Mouse (Mus musculus) frontal cortex, adult 2 months (tissue): Measurements from ENCODE around the gene 4930523C07Rik. TPM values are rescaled to one million over a fixed set of nuclear protein-coding genes. Genes with fewer than 3 reads are reported as not detected.

Experiments
- DNase-seq, 2 experiments: peaks; one replicate each; pipeline ENCODE4 v3.0.0; 2022; ENCODE audit warnings: low spot score in 1 of 2; ENCODE audit errors: extremely low spot score in 1 of 2
- polyA plus RNA-seq: library from polyadenylated mRNA; depleted of rRNA; stranded (reverse); fragments of >200 nt; gene quantifications from 2 replicates; pipeline ENCODE4 v1.2.3, GENCODE M21; 2012

The 4930523C07Rik gene
- polyA plus RNA-seq, 1 experiment = 1.6 TPM

DNA sequence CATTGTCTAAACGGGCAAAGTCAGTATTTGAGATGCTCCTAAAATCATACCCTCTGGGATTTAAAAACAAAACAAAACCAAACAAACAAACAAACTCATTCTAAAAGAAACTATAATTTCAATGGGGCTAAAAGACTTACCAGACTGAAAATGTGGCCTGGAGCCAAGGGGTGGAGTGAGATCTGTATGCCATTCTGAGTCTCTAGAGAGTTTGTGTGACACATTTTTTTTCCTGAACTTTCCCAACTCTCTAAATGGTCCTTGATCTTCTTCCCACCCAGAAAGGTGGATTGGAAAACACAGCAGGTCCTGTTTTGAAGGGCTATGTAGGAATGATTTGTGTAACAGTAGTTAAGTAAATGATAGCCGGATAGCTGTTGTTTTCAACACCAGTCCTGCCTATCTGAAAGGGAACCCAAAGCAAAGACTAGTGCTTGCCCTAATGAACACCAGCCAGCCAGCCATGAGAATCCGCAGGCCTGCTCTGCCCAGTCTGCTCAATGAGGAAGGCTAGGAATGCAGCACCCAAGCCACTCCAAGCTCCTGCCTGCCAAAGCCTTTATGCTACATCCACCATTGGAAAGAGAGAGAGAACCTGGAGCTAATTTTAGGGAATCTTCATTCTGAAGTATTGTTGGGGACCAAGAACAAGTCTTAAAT, 1.0 kb downstream of the 4930523C07Rik start:
- DNase-seq = no peak

DNA sequence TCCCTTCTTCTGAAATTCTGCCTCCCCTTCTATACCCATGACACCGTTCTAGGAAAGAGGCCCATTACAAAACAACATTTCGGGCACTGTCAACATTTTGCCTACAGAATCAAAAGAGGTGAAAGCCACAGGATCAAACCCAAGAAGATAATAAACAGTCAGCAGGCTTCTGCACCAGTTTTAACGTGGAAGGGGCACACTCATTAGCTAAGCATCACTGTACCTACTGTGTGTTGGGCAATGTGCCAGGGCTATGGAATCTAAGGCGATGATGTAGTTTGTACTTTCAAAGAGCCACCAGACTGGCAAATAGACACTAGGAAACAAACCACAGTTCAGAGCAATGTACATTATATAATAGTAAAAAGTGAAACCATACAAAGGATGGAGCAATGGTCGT, 1.8 kb downstream of the 4930523C07Rik start:
- no peak for DNase-seq

DNA sequence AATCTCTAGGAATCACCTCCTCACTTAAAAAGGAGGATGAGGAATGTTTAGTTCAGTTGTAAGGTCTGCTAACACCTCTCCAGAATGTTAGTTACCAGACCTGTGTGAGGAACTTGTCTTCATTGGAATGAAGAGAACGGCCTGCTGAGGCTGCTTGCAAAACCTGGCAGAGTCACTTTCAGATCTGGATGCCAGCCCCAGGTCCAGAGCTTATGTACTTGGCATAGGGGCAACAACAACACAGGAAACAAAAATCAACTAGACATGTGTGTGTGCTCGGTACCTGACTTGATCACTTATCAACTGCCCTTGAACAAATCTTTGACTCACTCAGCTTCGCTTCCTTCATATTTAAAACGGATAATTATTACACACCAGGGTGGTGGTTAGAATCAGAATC, 2.6 kb downstream of the 4930523C07Rik start:
- no peak for DNase-seq

DNA sequence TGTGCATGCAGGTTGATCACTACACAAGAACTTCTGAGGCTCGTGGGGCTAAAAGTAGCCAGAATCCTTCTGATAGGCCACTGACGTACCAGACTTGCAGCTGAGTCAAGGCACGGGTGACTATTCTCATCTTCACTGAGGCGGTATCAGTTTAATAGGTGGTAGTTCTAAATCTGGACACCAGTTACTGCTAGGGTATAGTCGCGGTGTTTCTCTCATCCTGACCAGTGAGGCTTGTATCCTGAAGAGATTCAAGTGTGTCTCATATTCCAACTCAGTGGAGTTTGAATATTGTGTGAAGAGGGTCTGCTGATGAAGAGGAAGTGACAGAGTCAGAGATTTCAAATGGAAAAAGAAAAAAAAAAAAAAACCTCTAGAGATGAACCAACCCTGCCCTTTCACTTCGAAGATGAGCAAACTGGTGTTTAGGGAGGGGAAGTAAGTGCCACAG, 3.3 kb downstream of the 4930523C07Rik start:
- no peak for DNase-seq

DNA sequence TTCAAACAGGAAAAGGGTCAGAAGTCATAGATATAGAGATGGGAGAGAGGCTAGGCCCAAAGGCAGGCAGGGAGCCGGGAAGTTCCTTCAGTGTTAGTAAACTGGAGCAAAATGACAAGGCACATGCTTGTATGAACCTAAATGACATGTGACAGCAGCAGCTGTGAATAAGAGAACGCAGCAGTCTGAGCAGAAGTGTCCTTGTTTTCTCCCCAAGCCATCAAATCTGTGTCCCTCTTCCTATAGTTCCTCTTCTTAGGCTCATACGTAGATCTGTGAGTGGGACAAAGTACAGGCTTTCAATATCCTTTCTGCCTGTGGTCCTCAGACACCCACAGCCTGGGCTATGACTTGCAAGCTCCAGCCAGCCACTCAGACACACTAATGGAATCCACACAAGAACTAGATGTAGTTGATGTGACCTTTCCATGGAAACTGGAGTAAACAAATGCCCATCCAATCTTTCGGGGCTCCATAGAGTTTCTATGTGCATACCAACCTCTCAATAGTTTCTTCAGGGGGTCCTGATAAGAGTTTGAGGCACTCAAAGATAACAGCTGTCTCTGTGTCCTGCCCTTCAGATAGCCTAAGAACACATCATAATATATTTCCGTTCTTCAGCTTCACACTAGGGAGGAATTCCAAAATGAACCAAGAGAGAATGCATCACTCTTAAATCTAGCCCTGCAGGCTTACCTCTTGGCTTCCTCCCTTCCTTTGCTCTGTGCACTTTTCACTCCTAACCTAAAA, 5.1 kb downstream of the 4930523C07Rik start:
- no peak for DNase-seq

DNA sequence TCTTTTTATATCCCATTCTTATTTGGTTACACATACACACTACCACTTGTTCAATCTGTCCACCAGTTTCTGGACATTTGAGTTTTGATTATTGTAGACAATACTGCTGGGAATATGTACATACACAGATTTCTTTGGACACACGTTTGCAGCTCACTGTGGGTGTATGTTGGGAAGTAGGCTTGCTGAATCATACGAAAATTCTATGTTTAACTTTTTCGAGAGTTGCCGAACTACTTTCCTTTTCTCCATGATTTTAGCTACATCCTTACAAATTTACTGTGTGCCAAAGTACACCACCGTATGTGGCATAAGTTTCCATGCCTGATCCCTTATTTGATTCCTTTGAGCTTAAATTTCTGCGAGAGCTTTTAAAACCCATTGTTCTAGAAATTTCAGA, 6.7 kb downstream of the 4930523C07Rik start:
- DNase-seq = peak in 1 of 2 experiments; percentile 40

DNA sequence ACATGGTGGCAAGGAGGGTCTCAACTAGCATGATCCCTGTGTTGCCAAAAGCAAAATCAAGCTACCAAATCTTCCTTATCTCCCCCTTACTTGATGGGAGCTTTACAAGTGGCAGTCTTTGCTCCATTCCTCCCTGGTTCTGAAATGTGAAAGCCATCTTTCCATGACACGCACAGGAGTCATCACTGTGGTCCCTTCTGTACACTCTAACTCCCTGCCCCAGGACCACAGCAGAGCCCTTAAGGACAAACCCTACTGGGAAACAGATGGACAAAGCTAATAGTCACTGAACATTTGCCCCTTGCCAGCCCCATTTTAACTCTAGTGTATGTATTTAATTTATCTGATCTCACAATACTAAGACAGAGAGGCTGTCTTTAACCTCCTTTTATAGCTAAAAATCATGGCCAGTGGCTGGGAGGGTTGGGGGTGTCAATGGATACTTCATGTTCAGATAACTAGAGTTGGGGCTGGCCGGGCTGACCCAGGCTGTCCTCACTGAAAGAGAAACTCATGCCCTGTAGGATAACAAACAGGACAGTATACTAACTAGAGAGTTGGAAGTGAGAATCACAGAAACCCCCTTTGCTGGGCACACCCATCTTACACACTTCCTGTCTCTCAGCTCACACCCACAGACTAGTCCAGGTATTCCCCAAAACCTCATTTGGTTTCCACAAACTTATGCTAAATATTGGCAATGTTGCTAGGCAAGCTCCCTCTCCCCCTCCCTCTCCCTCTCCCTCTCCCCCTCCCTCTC, 8.6 kb downstream of the 4930523C07Rik start:
- DNase-seq = no peak

DNA sequence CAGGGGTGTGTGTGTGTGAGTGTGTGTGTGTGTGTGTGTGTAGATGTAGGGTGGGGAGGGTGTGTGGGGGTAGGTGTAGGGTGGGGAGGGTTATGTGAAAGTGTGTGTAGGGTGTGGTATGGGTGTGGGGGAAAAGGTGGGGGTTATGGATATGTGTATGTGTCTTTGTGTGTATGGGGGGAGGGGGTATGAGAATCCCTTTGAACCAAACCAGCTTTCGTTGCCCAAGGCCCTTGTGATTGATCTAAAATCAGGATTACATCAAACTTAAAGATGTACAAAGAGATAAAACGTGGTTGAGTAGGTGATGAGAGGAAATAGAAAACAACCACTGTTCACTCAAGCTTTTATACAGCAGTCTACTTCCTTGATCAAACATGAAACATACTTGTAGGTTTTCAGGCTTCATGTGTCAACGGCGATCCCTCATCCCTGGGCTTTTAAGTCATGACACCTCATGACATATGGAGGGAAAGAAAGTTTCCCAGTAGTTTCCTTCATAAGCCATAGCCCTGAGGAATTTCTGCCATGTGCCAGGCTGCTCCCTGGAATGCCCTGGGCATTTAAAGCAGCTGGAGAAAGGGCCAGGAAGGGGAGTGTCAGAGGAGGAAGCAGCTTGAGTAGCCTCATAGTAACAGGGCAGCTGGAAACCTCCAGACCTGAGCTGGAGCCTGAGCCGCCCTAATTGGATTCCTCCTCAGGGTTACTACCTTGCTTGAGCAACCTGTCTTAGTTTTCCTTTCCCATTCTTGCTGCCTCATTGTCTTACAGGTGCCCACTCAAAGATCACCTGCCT, 9.5 kb downstream of the 4930523C07Rik start:
- no peak for DNase-seq

DNA sequence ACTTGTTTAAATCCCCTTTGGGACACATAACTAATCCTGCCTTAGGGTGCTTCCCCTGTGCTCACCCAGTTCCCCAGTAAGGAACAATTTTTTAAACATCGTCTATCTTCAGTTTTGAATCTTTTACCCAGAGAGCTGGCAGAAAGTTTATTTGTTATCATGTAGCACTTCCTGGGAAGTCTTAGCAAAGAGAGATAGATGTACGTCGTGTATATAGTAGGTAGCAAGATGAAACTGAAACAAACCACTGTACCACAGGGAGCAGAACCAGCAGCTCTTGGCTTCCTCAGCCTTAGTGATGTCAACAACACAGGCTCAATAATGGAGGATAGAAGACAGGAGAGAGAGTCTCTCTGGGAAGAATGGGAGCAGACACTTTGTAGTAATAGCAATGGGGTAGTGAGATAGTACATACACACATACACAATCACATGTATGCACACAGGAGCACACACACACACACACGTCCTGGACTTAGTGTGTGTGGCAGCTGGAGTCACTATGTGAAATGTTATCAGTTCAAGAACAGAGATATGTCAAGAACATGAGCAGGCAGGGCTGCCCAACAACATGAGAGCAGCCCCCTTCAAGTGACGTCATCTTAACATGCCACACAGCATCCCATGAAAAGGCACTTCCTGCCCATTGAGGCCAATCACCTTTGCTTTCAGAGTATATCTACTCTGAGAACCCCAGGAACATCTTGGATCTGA, 10.3 kb downstream of the 4930523C07Rik start:
- DNase-seq = no peak

DNA sequence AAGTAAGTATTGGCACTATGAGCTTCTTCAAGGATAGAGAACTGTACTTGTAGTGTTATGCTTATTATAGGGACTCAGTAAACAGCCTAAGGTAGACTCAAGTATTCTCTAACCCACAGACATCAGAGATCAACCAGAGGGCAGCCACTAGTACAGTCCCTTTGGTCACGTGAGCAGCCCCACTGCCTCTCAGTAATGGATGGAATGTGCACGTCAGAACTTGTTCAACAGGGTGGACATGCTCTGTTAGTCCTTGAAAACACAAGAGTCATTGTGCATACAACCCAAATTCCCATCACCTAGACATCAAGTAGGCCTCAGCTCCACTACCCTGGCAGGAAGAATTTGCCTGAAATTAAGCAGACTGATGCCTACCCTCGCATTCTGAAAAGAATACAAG, 13.5 kb downstream of the 4930523C07Rik start:
- DNase-seq = no peak

DNA sequence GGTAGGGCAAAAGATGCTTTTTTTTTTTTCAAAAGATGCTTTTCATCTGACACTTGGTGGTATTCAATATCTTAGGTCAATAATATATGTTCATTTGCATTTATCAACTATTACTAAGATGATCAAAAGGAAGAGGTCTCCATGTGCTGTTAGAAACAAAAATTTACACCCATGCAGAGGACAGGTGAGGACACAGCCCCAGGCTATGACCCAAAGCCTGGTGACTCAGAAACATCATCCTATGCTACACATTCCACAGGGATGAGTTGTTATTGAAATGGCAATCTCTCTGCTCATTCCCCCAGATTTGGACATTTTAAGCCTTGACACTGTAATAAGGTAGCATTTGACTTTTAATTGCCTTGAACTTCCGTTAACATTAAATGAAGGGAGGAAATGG, 15.7 kb downstream of the 4930523C07Rik start:
- no peak for DNase-seq

DNA sequence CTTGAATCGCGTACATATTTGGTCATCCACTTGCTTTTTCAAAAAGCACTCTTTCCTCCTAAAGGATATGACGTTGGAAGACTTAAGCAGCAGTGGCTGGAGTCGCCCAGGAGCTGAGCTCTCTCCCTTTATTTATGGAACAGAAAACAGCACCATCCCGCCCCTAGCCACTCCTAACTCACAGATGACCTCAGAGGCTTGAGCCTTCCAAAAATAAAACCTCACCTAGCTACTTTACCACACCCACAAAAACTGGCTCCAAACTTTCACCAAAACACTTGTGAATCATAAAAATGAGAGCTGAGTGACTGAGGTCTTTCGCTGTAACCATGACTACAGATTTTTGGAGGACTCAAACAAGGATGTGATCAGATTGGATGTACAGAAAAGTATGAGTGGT, 16.4 kb downstream of the 4930523C07Rik start:
- no peak for DNase-seq

DNA sequence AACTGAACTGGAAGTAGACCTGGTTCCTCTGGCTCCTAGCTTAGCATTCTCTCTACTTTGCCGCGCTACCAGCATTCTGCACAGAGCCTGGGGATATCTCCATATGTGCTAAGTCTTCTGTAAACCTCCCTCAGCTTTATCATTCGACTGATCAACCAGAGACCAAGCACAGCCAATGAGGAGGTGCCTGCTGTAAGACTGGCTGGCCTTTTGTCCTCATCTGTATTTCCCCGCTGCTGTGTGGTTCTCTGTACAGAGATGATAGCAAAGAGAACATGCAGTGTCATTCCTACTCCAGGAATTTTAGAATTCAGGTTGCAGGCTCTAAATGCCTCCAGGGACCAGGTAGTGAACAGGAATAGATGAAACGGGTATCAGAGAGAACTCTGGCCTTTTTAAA, 17.1 kb downstream of the 4930523C07Rik start:
- no peak for DNase-seq

DNA sequence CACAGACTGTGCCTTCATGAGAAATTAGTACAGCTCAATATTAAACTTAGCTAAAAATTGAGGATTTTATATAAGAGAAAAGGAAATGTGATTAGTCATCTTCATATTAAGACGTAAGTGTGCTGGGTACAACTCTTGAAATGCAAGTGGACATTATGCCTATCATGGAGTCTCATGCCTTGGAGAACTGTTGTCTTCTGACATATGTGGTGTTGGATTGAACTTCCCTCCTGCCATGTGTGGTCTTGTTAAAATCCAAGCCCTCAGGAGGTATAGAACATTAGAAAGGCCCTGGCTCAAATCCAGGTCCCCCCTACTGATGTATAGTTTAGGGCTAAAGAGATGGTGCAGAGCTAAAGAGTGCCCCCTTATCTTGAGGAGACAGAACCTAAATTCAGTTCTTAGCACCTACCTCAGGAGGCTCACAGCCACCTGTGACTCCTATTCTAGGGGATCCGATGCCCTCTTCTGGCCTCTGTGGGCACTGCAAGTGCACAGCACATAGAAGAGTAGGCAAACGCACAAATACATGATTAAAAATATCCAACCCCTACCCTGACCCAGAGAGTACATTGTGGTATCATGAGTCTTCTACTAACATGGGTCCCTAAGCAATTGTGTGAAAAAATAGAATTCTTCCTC, 17.7 kb downstream of the 4930523C07Rik start:
- DNase-seq = peak in 1 of 2 experiments; percentile 31

DNA sequence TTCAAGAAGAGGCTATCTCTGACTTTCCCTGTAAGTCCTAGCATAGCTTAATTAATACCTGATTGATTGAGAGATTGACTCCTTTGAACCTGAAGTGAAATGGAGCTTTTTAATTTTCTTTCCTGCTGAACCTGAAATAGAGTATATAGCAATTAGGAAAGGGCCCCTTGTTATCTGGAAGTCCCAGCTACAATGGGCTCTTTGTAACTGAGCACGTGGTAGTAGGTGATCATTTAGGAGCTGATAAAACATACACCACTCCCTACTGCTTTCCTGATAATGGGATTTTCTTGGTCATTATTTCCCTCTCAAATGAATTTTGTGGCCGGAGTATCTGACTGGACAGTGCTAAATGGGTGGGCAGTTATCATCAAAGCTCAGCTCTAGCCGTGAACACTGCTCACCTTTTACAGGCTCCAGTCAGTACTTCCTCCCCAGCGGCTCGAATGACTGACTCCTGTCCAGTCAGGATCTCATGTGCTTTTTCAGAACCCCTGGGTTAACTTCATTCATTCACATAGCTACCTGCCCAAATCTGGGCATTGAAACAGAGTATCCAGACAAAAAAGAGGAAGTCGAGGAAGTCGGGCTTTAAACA, 20.5 kb downstream of the 4930523C07Rik start:
- no peak for DNase-seq

DNA sequence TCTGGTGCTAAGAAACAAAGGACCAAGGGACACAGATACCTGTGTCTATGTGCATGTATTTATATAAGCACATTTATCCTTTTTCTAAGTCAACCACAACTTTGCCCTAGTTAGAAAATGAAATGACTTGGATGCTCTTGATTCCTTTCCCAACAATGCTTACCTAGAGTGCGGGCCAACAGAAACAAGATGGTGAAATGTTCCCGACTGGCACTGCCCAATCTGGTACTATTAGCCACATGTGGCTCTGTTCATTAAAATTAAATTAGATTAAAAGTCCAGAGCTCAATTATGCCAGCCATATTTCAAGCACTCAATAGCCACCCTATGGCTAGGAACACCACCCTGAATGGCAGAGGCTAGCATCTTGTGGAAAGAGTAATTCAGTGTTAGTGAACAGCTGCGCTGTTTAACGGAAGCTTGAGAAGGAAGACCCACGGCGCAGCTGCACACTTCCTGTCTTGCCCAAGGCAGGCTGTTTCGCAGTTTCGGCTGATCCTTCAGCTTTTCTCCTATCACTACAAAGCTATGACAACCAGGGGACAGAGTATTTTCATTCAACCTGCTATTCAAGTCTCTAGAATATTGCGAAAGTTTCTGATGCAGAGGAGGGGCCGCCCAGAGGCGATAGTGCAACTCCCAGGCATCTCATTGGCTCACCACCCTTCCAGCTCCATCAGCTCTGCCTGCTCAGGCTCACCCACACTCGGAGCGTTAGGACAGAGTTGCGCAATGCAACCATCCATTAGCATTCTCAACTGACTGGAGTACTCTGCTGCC, 34.9 kb downstream of the 4930523C07Rik start:
- no peak for DNase-seq

DNA sequence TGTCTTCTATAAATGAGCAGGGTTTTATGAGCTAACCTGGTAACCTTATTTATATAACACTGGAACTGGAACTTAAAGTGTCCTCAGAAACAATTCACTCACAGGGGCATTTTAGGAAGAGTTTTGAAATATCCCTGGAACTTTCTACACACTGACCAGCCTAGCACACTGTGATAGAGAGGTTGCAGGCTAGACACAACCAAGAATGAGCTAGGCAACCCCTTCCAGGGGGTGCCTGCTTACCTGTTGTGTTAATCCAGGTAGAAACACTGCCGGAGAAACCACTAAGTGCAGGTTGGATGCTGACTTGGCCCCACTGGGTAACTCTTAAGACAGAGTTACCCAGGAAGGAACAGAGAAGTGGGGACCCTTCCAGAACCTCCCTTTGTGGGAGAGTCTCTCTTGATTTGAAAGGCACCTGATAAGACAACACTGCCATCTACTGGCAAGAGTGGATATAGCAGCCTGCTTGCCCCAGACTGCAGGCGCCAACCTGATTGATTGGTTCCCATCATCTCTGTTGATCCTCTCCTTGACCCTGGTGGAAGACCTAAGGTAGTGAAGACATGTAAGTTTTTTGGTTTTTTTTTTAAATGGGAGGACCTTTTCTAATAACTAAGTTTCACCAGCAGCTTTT, 36.7 kb downstream of the 4930523C07Rik start:
- DNase-seq = peak; percentile 71 to 93

DNA sequence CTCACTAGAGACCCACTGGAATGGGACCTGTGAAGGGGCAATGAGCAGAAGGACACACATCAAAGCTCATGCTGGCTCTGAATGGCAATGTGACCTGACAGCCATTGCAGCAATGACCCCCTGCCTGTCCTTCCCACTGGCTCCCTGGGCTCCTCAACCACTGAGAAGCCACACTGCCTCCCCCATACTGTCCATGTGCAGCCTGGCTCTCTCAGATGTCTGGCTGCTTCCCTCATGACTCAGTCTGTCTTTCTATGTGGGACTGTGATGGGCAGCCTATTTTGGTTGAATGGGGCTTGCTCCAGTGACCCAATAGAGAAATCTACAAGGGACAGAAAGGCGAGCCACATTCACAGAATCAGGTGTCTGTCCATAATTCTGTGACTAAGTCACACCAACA, 38.5 kb downstream of the 4930523C07Rik start:
- DNase-seq = no peak
